Mouse (Mus musculus) midbrain, embryonic 16.5 days (tissue): Measurements from ENCODE around the gene Gnb2. TPM values are rescaled to one million over a fixed set of nuclear protein-coding genes. Genes with fewer than 3 reads are reported as not detected.

Source experiments
- ATAC-seq: fragments of 200-750 bp; cut with Nextera tagmentation; 2 replicates; pipeline ENCODE4 v1.8.0; 2017; ENCODE audit warnings: moderate TSS enrichment
- H3K27ac ChIP-seq: fragments of 300-500 bp; sonication (generic); 2 replicates; pipeline ENCODE4 v1.5.1; 2014; ENCODE audit warnings: mild to moderate bottlenecking, low read length, mixed read lengths
- H3K27me3 ChIP-seq: fragments of 300-500 bp; sonication (generic); 2 replicates; pipeline ENCODE4 v1.6.1; 2014; ENCODE audit warnings: low read depth, low read length, mixed read lengths; ENCODE audit not compliant: control insufficient read depth, insufficient read depth
- H3K36me3 ChIP-seq: fragments of 300-500 bp; sonication (generic); 2 replicates; pipeline ENCODE4 v1.6.1; 2014; ENCODE audit warnings: mild to moderate bottlenecking, low read length, moderate library complexity, mixed read lengths; ENCODE audit not compliant: control insufficient read depth, insufficient read depth
- H3K4me1 ChIP-seq: fragments of 300-500 bp; sonication (generic); 2 replicates; pipeline ENCODE4 v1.6.1; 2014; ENCODE audit warnings: mild to moderate bottlenecking, low read length, mixed read lengths; ENCODE audit not compliant: control insufficient read depth, insufficient read depth
- H3K4me2 ChIP-seq: fragments of 300-500 bp; sonication (generic); 2 replicates; pipeline ENCODE4 v1.6.1; 2014; ENCODE audit warnings: mild to moderate bottlenecking, low read length, mixed read lengths
- H3K4me3 ChIP-seq: fragments of 300-500 bp; sonication (generic); 2 replicates; pipeline ENCODE4 v1.5.1; 2014; ENCODE audit warnings: low read depth, mild to moderate bottlenecking, low read length, moderate library complexity, mixed read lengths
- H3K9ac ChIP-seq: fragments of 300-500 bp; sonication (generic); 2 replicates; pipeline ENCODE4 v1.6.1; 2014; ENCODE audit warnings: low read depth, low read length, mixed read lengths
- H3K9me3 ChIP-seq: fragments of 300-500 bp; sonication (generic); replicated peaks from 2 replicates; pipeline ENCODE4 v1.6.1; 2014; ENCODE audit warnings: mild to moderate bottlenecking, low read length, mixed read lengths; ENCODE audit not compliant: control insufficient read depth, poor library complexity, severe bottlenecking
- WGBS: fragments of 180-500 bp; shearing (Covaris S2); extraction: QIAGEN DNeasy Blood & Tissue Kit; methylation state at CpG from one replicate; pipeline ENCODE4 v1.1.7; 2014; 5-methylcytosine and 5-hydroxymethylcytosine counted together
- polyA plus RNA-seq: library from polyadenylated mRNA; unstranded; fragments of >200 nt; fragmentation: Nextera tagmentation; extraction: Ambion mirVana; gene quantifications from 2 replicates; pipeline ENCODE4 v1.2.1, GENCODE M21; 2015

Gnb2 gene
- polyA plus RNA-seq, 1 experiment from 2014 or later: 512 TPM

DNA sequence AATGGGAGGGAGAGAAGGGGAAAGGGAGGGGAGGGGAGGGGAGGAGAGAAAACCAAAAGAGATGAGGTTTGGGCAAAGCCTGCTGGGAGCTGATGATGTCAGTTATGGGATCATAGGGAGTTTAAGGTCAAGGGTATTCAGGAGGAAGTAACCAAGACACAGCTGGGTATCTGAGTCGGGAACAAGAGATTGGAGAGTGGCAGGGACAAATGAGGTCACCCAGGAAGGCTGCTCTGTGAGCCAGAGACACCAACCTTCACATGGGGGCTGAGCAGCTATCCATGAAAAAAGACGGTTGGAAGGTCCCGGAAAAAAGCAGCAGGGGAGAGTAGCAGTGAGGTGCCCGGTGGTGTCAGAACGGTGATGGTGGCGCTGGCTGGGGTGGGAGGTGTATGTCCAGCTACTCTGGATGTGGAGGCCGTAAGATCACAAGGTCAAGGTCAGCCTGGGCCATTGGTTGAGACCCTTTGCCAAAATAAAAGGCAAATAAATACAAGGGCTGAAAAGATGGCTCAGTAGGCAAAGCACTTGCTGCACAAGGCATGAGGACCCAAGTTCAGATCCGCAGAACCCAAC, 35.0 kb upstream of the Gnb2 start:
- no peak for ATAC-seq
- no peaks in the 10 kb centered on the region for H3K4me1 ChIP-seq

DNA sequence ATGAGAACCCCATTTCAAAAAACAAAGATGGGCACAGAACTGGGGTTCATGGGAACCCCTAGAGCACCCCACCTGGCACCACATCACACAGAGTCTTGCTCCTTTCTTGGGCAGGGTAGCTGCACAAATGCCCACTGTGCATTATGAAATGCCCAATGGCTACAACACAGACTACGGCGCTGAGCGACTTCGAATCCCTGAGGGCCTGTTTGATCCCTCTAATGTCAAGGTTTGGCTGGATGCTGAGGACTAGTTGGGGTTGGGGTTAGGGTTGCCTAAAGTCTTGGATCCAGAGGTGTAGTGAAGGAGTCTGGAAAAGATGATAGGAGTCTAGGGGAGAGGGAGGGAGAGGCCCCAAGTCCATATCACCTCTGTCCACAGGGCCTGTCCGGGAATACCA, 33.1 kb upstream of the Gnb2 start:
- no peak overlapping the region for H3K4me3 ChIP-seq
- H3K4me1 ChIP-seq: no peaks in the 10 kb centered on the region
- H3K4me2 ChIP-seq: no peak overlapping the region
- H3K9ac ChIP-seq: no peak overlapping the region
- 91% methylated on average over 5 of the region's 5 CpGs for WGBS
- no peak overlapping the region for H3K27ac ChIP-seq
- peaks cover 12% of the 10 kb centered on the region for H3K36me3 ChIP-seq
- no peaks in the 10 kb centered on the region for H3K9me3 ChIP-seq
- no peaks in the 10 kb centered on the region for H3K27me3 ChIP-seq
- no peak for ATAC-seq

More for the DNA sequence above, 35.0 kb upstream of the Gnb2 start:
- H3K27ac ChIP-seq: no peak overlapping the region
- WGBS: 81% methylated on average over 8 of the region's 8 CpGs
- no peak overlapping the region for H3K4me3 ChIP-seq
- no peaks in the 10 kb centered on the region for H3K27me3 ChIP-seq
- H3K36me3 ChIP-seq: peaks cover 12% of the 10 kb centered on the region
- no peak overlapping the region for H3K9ac ChIP-seq
- no peaks in the 10 kb centered on the region for H3K9me3 ChIP-seq
- H3K4me2 ChIP-seq: no peak overlapping the region

DNA sequence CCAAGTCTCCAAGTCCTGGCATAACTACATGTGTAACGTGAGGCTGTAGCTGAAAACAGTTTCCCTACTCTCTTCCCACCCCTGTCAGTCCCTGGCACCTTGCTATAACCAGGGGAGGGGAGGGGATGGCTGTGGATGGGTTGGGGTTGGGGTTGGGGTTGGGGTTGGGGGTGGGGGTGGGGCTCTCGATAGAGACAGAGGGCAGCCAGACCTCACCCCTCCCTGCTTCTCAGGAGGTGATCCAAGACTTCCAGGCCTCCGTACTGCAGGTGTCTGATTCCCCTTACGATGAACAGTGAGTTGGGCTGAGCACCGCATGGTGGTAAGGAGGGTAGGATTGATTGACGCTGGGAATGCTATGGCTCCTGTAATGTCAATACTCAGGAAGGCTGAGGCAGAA, 32.4 kb upstream of the Gnb2 start:
- H3K9me3 ChIP-seq: no peaks in the 10 kb centered on the region
- 71% methylated on average over 6 of the region's 6 CpGs for WGBS
- no peak for ATAC-seq

DNA sequence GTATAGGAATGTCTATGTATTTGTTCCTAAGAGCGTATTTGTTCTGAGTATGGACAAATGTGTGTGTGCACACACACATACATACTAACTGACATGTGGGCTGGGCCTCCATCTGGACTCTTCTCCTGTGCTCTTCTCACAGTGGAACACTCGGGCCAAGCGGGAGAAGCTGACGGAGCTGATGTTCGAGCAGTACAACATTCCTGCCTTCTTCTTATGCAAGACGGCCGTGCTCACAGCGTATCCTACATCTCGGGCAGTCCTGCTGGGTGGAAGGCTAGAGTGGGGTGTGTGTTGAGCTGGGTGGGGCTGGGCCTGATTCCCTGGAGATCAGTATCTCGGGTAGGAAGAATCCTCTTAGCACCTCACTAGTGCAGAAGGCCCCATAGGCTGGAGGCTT, 29.7 kb upstream of the Gnb2 start:
- H3K4me1 ChIP-seq: no peaks in the 10 kb centered on the region
- no peaks in the 10 kb centered on the region for H3K27me3 ChIP-seq
- H3K4me2 ChIP-seq: no peak overlapping the region
- H3K27ac ChIP-seq: no peak overlapping the region
- H3K36me3 ChIP-seq: peaks cover 21% of the 10 kb centered on the region
- H3K4me3 ChIP-seq: no peak overlapping the region
- H3K9ac ChIP-seq: no peak overlapping the region
- ATAC-seq: no peak
- 82% methylated on average over 10 of the region's 10 CpGs for WGBS
- no peaks in the 10 kb centered on the region for H3K9me3 ChIP-seq

More for the DNA sequence above, 32.4 kb upstream of the Gnb2 start:
- no peak overlapping the region for H3K9ac ChIP-seq
- peaks cover 13% of the 10 kb centered on the region for H3K36me3 ChIP-seq
- H3K27ac ChIP-seq: no peak overlapping the region
- no peaks in the 10 kb centered on the region for H3K4me1 ChIP-seq
- H3K4me2 ChIP-seq: no peak overlapping the region
- H3K27me3 ChIP-seq: no peaks in the 10 kb centered on the region
- no peak overlapping the region for H3K4me3 ChIP-seq

DNA sequence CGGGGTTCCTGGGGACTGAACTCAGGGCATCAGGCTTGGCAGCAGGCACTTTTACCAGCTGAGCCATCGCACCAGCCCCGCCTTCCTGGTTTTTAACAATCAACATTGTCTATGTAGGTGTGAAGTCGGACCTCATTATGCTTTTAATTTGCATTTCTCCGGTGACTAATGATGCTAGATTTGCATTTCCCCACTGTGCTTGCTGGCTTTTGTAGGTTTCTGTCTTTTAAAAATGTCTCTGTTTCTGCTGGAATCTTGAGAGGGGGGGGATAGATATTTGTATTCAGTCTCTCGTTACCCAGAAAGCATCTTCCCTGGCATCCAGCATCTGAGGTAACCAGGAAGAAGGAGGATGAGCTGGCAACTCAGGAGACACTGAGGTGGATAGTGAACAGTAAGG, 28.2 kb upstream of the Gnb2 start:
- 56% methylated on average over 6 of the region's 6 CpGs for WGBS

DNA sequence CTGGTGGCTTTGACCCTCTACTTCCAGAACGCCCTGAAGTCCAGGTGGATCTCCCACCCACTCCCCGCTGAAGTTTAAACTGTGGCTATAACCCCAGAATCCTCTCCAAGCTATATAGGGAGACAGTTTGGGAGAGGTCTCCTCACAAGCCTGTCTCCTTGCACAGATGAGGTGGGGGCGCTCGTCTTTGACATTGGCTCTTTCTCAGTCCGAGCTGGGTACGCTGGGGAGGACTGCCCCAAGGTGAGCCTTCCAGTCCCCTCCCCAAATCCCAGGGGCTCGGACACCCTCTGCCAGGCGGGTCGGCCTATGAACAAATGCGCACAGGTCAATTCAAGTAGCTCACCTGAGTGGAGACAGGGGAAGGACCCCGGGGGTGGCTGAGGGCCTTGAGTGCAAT, 20.6 kb upstream of the Gnb2 start:
- Histone ChIP-seq H3K4me3 (peak overlapping the region; percentile 84), H3K9ac (peak overlapping the region; percentile 91), H3K4me1 (peaks cover 19% of the 10 kb centered on the region), H3K4me2 (peak overlapping the region; percentile 96), H3K36me3 (no peaks in the 10 kb centered on the region), H3K27ac (peak overlapping the region; percentile 72), H3K9me3 (no peaks in the 10 kb centered on the region), H3K27me3 (no peaks in the 10 kb centered on the region)
- peak; percentile 53; the same call in 1 of the 2 replicates for ATAC-seq
- 48% methylated on average over 11 of the region's 11 CpGs for WGBS

More for the DNA sequence above, 28.2 kb upstream of the Gnb2 start:
- Histone ChIP-seq H3K4me3 (no peak overlapping the region), H3K27ac (no peak overlapping the region), H3K9ac (no peak overlapping the region), H3K36me3 (peaks cover 17% of the 10 kb centered on the region), H3K4me1 (no peaks in the 10 kb centered on the region), H3K9me3 (no peaks in the 10 kb centered on the region), H3K27me3 (no peaks in the 10 kb centered on the region), H3K4me2 (no peak overlapping the region)
- no peak for ATAC-seq

DNA sequence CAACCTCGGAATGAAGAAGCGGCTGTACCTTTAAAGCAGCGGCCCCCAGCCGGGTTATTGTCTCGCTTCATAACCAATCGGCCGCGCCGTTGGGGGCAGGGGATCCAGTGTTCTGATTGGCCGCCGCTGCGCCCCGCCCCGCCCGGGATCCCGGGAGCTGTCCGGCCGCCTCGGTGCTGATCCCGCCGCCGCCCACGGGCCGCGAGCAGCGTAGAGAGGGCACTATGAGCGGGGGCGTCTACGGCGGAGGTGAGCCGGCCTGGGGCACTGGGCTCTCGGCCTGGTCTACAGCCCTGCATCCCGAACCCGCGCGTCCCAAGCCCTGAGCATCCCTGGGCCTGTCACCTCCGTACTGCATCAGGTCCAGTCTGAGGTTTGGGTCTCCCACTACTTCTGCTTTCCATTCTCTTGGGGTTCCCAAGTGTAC, 20.1 kb upstream of the Gnb2 start, which contains the start of gene Actl6b:
TSS of gene Actl6b (plus strand) at position 107 of the 427 bp plus-strand sequence.
- peak within 1 kb of the TSS; percentile 84 for H3K4me3 ChIP-seq
- H3K4me1 ChIP-seq: peaks cover 19% of the 10 kb centered on the region
- under 1% methylated on average over 34 of the region's 37 CpGs for WGBS
- ATAC-seq: peak; percentile 96
- peak within 1 kb of the TSS; percentile 96 for H3K4me2 ChIP-seq
- no peaks in the 10 kb centered on the region for H3K36me3 ChIP-seq
- H3K9ac ChIP-seq: peak within 1 kb of the TSS; percentile 91
- H3K27ac ChIP-seq: peak within 1 kb of the TSS; percentile 72
- no peaks in the 10 kb centered on the region for H3K9me3 ChIP-seq
- H3K27me3 ChIP-seq: no peaks in the 10 kb centered on the region

DNA sequence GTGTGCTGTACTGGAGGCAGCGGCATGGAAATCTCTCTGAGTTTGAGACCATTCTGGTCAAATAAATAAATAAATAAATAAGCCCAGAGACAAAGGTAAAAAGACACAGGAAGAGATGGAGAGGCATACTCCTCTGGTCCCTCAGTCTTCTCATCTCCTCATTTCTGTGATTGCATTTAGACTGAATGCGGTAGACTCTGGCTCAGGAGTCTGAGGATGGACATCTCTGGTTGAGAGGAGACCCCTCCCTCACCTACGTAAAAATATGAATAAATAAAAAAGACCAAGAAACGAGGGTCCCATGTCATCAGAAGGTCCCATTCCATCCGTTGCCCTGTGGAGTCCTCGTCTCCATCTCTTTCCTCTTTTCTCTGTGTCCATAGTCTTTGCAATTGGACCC, 19.7 kb upstream of the Gnb2 start:
- ATAC-seq: peak; percentile 59; the same call in 1 of the 2 replicates
- H3K4me3 ChIP-seq: peak overlapping the region; percentile 84
- 25% methylated on average over 6 of the region's 6 CpGs for WGBS

DNA sequence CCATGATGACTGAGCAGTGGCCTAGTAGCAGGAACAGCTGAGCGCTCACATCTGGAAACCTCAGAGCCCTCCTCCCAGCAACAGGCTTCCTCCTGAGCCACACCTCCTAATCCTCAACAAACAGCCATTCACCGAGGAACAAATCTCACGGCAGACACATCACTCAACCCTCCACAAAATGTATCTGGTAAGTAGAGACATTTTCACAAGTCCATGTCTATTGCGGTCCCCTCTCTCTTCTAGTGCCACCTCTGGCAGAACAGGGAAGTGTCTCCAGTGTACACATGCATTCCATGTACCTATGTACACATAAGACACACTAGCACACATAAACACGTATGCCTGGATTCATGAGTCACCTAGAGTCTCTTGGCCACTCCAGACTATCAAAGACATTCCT, 17.8 kb upstream of the Gnb2 start:
- 68% methylated on average over 5 of the region's 5 CpGs for WGBS
- no peaks in the 10 kb centered on the region for H3K27me3 ChIP-seq
- no peak overlapping the region for H3K4me3 ChIP-seq
- no peaks in the 10 kb centered on the region for H3K9me3 ChIP-seq
- no peak for ATAC-seq
- no peak overlapping the region for H3K27ac ChIP-seq
- H3K4me2 ChIP-seq: no peak overlapping the region
- H3K4me1 ChIP-seq: peaks cover 19% of the 10 kb centered on the region
- no peaks in the 10 kb centered on the region for H3K36me3 ChIP-seq
- no peak overlapping the region for H3K9ac ChIP-seq

More for the DNA sequence above, 19.7 kb upstream of the Gnb2 start:
- peak overlapping the region; percentile 96 for H3K4me2 ChIP-seq
- peaks cover 19% of the 10 kb centered on the region for H3K4me1 ChIP-seq
- peak overlapping the region; percentile 72 for H3K27ac ChIP-seq
- H3K9ac ChIP-seq: peak overlapping the region; percentile 91
- no peaks in the 10 kb centered on the region for H3K27me3 ChIP-seq
- no peaks in the 10 kb centered on the region for H3K9me3 ChIP-seq
- no peaks in the 10 kb centered on the region for H3K36me3 ChIP-seq
